Mouse (Mus musculus): ENCODE measurements around the gene Mcidas. TPM values are rescaled to one million over a fixed set of nuclear protein-coding genes. Genes with fewer than 3 reads are reported as not detected.

Mcidas gene
- polyA plus RNA-seq, 1 experiment from 2014 or later: not detected

DNA sequence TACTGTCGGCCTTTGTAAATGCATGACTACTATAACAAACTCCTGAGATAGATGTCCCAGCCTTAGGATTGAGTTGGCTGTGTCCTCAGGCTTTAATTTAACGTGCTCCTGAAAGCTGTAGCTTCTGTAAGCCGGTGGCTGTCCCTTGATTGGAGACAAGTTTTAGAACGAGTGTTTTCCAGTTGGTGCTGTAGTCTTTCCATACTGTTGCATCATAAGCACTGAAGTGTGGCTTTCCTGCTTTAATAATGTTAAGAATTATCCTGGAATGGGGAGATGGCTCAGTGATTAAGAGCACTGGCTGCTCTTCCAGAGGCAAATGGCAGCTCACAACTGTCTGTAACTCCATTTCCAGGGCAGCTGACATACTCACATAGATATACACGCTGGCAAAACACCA lies 26.4 kb upstream of the Mcidas start:
- Histone ChIP-seq H3K27ac (ENCODE audit: low read depth, low read length) (no peak overlapping the region), H3K9me3 (ENCODE audit: control insufficient read depth) (no peaks in the 10 kb centered on the region), H3K36me3 (ENCODE audit: control insufficient read depth, insufficient read depth) (peaks cover 24% of the 10 kb centered on the region), H3K9ac (ENCODE audit: low read depth, low read length) (no peak overlapping the region), H3K27me3 (replicated peaks; ENCODE audit: control insufficient read depth, insufficient read depth, low read length) (no peaks in the 10 kb centered on the region), H3K4me1 (replicated peaks; ENCODE audit: control insufficient read depth, insufficient read depth, low read length) (no peaks in the 10 kb centered on the region), H3K4me3 (ENCODE audit: low read depth, low read length) (no peak overlapping the region), H3K4me2 (replicated peaks; ENCODE audit: low read depth) (no peak overlapping the region)
- TF ChIP-seq CTCF (IDR thresholded peaks at IDR 0.05; ENCODE audit: low read depth): no peak
- no peak for ATAC-seq
- WGBS: 94% methylated on average over 5 of the region's 5 CpGs

DNA sequence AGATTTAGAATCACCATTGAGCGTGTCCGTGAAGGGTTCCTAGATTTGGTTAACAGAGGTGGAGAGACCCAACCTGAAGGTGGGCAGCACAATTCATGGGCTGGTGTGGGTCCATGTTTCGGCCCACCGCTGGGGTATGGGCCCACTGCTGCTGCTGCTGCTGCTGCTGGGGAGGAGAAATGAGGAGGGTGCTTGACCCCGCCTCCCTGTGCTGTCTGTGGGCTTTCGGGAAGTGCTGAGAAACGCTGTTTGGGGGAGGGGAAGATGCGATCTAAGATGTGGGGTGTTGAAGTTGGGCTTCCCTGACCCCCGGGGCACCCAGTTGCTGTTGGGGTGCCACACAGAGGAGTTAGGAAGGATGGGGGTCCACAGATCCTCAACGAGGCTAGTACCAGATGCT lies 16.9 kb upstream of the Mcidas start:
- Histone ChIP-seq H3K36me3 (ENCODE audit: control insufficient read depth, insufficient read depth) (no peaks in the 10 kb centered on the region), H3K4me3 (ENCODE audit: low read depth, low read length) (no peak overlapping the region), H3K9me3 (ENCODE audit: control insufficient read depth) (no peaks in the 10 kb centered on the region), H3K9ac (ENCODE audit: low read depth, low read length) (no peak overlapping the region), H3K4me2 (replicated peaks; ENCODE audit: low read depth) (no peak overlapping the region), H3K4me1 (replicated peaks; ENCODE audit: control insufficient read depth, insufficient read depth, low read length) (no peaks in the 10 kb centered on the region), H3K27ac (ENCODE audit: low read depth, low read length) (no peak overlapping the region), H3K27me3 (replicated peaks; ENCODE audit: control insufficient read depth, insufficient read depth, low read length) (peaks cover 30% of the 10 kb centered on the region; the same call in 1 of the 2 replicates)
- ATAC-seq: no peak
- TF ChIP-seq CTCF (IDR thresholded peaks at IDR 0.05; ENCODE audit: low read depth): no peak
- WGBS: 39% methylated on average over 10 of the region's 10 CpGs

GRCm38 (mm10) chr13:112985605-112986450 lies 7.8 kb upstream of the Mcidas start:
- no peak overlapping the region for H3K4me2 ChIP-seq (replicated peaks; ENCODE audit: low read depth)

DNA sequence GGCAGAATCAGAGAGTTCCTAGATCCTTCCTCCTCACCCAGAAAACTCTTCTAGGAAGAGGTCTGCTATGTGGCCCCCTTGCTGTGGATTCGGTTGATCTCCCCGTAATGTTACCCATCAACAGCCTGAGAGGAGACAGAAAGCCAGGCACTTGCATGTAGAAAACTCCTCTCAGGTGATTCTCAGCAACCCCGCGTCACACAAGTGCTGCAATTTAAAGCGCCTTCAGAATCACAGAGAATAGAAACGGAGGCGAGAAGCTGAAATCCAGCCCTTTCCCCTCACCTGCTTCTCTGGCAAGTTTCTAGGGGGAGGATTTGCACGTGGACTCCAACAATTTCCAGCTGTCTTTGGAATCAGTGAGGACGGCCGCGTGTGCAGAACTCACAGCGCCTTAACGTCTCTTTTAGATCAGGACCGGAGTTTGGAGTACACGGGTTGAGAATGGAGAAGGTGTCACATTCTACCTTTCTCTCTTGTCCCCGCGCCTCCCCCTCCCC lies 7.1 kb upstream of the Mcidas start:
- Histone ChIP-seq H3K4me1 (replicated peaks; ENCODE audit: control insufficient read depth, insufficient read depth, low read length) (0 out of 2 replicates have a peak, but pooled peaks cover 4% of the 10 kb centered on the region), H3K9ac (ENCODE audit: low read depth, low read length) (no peak overlapping the region), H3K9me3 (ENCODE audit: control insufficient read depth) (no peaks in the 10 kb centered on the region), H3K4me3 (ENCODE audit: low read depth, low read length) (0 out of 2 replicates have a peak overlapping the region, but pooled peaks have one; percentile 5), H3K36me3 (ENCODE audit: control insufficient read depth, insufficient read depth) (no peaks in the 10 kb centered on the region), H3K27ac (ENCODE audit: low read depth, low read length) (no peak overlapping the region), H3K27me3 (replicated peaks; ENCODE audit: control insufficient read depth, insufficient read depth, low read length) (peaks cover 76% of the 10 kb centered on the region), H3K4me2 (replicated peaks; ENCODE audit: low read depth) (peak overlapping the region; percentile 98; the same call in 1 of the 2 replicates)
- WGBS: 2% methylated on average over 17 of the region's 17 CpGs
- ATAC-seq: no peak
- no peak for TF ChIP-seq CTCF (IDR thresholded peaks at IDR 0.05; ENCODE audit: low read depth)

More at GRCm38 (mm10) chr13:112985605-112986450, 7.8 kb upstream of the Mcidas start:
- 0 out of 2 replicates have a peak, but pooled peaks cover 4% of the 10 kb centered on the region for H3K4me1 ChIP-seq (replicated peaks; ENCODE audit: control insufficient read depth, insufficient read depth, low read length)
- WGBS: 17% methylated on average over 18 of the region's 18 CpGs
- H3K36me3 ChIP-seq (ENCODE audit: control insufficient read depth, insufficient read depth): no peaks in the 10 kb centered on the region
- no peak for ATAC-seq
- TF ChIP-seq CTCF (IDR thresholded peaks at IDR 0.05; ENCODE audit: low read depth): no peak
- H3K9ac ChIP-seq (ENCODE audit: low read depth, low read length): no peak overlapping the region
- no peak overlapping the region for H3K27ac ChIP-seq (ENCODE audit: low read depth, low read length)
- H3K9me3 ChIP-seq (ENCODE audit: control insufficient read depth): no peaks in the 10 kb centered on the region
- H3K4me3 ChIP-seq (ENCODE audit: low read depth, low read length): 0 out of 2 replicates have a peak overlapping the region, but pooled peaks have one; percentile 5
- peaks cover 69% of the 10 kb centered on the region for H3K27me3 ChIP-seq (replicated peaks; ENCODE audit: control insufficient read depth, insufficient read depth, low read length)

GRCm38 (mm10) chr13:112987532-112987943 lies 6.1 kb upstream of the Mcidas start, which contains the start of gene Ccno:
Ccno (plus strand) TSS chr13:112987802.
- H3K4me2 ChIP-seq (replicated peaks; ENCODE audit: low read depth): peak within 1 kb of the TSS; percentile 98
- peak; percentile 19; the same call in 1 of the 2 replicates for TF ChIP-seq CTCF (IDR thresholded peaks at IDR 0.05; ENCODE audit: low read depth)
- no peaks in the 10 kb centered on the region for H3K9me3 ChIP-seq (ENCODE audit: control insufficient read depth)
- H3K9ac ChIP-seq (ENCODE audit: low read depth, low read length): 0 out of 2 replicates have a peak within 1 kb of the TSS, but pooled peaks have one; percentile 2
- peak within 1 kb of the TSS; percentile 57 for H3K4me3 ChIP-seq (ENCODE audit: low read depth, low read length)
- H3K36me3 ChIP-seq (ENCODE audit: control insufficient read depth, insufficient read depth): no peaks in the 10 kb centered on the region
- 0 out of 2 replicates have a peak, but pooled peaks cover 4% of the 10 kb centered on the region for H3K4me1 ChIP-seq (replicated peaks; ENCODE audit: control insufficient read depth, insufficient read depth, low read length)
- under 1% methylated on average over 47 of the region's 47 CpGs for WGBS
- H3K27ac ChIP-seq (ENCODE audit: low read depth, low read length): no peak within 1 kb of the TSS
- peaks cover 81% of the 10 kb centered on the region for H3K27me3 ChIP-seq (replicated peaks; ENCODE audit: control insufficient read depth, insufficient read depth, low read length)
- ATAC-seq: peak; percentile 93

DNA sequence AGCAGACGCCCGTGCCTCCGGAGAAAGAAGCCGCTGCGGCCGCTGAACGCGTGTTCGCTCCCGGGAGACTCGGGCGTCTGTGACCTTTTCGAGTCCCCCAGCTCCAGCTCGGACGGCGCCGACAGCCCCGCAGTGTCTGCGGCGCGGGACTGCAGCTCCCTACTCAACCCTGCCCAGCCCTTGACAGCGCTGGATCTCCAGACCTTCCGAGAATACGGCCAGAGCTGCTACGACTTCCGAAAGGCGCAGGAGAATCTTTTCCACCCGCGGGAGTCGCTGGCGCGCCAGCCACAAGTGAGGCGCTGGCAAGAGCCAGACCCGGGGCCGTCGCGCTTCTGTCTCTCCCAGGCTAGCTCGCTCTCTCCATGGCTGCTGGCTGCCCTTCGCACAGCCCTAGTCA lies 5.7 kb upstream of the Mcidas start:
- peak; percentile 12; the same call in 1 of the 2 replicates for ATAC-seq
- Histone ChIP-seq H3K9ac (ENCODE audit: low read depth, low read length) (0 out of 2 replicates have a peak overlapping the region, but pooled peaks have one; percentile 2), H3K4me1 (replicated peaks; ENCODE audit: control insufficient read depth, insufficient read depth, low read length) (0 out of 2 replicates have a peak, but pooled peaks cover 4% of the 10 kb centered on the region), H3K36me3 (ENCODE audit: control insufficient read depth, insufficient read depth) (no peaks in the 10 kb centered on the region), H3K27me3 (replicated peaks; ENCODE audit: control insufficient read depth, insufficient read depth, low read length) (peaks cover 79% of the 10 kb centered on the region), H3K27ac (ENCODE audit: low read depth, low read length) (no peak overlapping the region), H3K4me3 (ENCODE audit: low read depth, low read length) (peak overlapping the region; percentile 57), H3K4me2 (replicated peaks; ENCODE audit: low read depth) (peak overlapping the region; percentile 98), H3K9me3 (ENCODE audit: control insufficient read depth) (no peaks in the 10 kb centered on the region)
- no peak for TF ChIP-seq CTCF (IDR thresholded peaks at IDR 0.05; ENCODE audit: low read depth)
- WGBS: 1% methylated on average over 39 of the region's 39 CpGs

Measured in intestine, postnatal 0 days (tissue).